Mouse (Mus musculus) forebrain, embryonic 10.5 days (tissue): ENCODE data around the gene Cox15. TPM values are rescaled to one million over a fixed set of nuclear protein-coding genes. Genes with fewer than 3 reads are reported as not detected.

Experiments used
- DNase-seq: peaks from one replicate; pipeline ENCODE4 v3.0.0-alpha.2; 2017; ENCODE audit warnings: low spot score; ENCODE audit errors: extremely low spot score
- H3K27ac ChIP-seq: fragments of 300-500 bp; sonication (generic); 2 replicates; pipeline ENCODE4 v1.5.1; 2016; ENCODE audit warnings: mild to moderate bottlenecking
- H3K27me3 ChIP-seq: fragments of 300-500 bp; sonication (generic); 2 replicates; pipeline ENCODE4 v1.6.1; 2016; ENCODE audit warnings: mild to moderate bottlenecking; ENCODE audit not compliant: poor library complexity, severe bottlenecking
- H3K36me3 ChIP-seq: fragments of 300-500 bp; sonication (generic); replicated peaks from 2 replicates; pipeline ENCODE4 v1.6.1; 2016; ENCODE audit warnings: mild to moderate bottlenecking, moderate library complexity
- H3K4me1 ChIP-seq: fragments of 300-500 bp; sonication (generic); 2 replicates; pipeline ENCODE4 v1.6.1; 2016
- H3K4me3 ChIP-seq: fragments of 300-500 bp; sonication (generic); 2 replicates; pipeline ENCODE4 v1.5.1; 2016; ENCODE audit warnings: mild to moderate bottlenecking, moderate library complexity
- H3K9me3 ChIP-seq: fragments of 300-500 bp; sonication (generic); 2 replicates; pipeline ENCODE4 v1.6.1; 2016; ENCODE audit warnings: mild to moderate bottlenecking, moderate library complexity
- WGBS: fragments of 180-500 bp; shearing (Covaris S2); methylation state at CpG from one replicate; pipeline ENCODE4 v1.1.7; 2016; 5-methylcytosine and 5-hydroxymethylcytosine counted together
- polyA plus RNA-seq: library from polyadenylated mRNA; unstranded; fragments of >200 nt; fragmentation: Nextera tagmentation; extraction: Ambion mirVana; gene quantifications from 2 replicates; pipeline ENCODE4 v1.2.1, GENCODE M21; 2016

Gene Cox15
- polyA plus RNA-seq, 1 experiment from 2014 or later, result 15.7 TPM

DNA sequence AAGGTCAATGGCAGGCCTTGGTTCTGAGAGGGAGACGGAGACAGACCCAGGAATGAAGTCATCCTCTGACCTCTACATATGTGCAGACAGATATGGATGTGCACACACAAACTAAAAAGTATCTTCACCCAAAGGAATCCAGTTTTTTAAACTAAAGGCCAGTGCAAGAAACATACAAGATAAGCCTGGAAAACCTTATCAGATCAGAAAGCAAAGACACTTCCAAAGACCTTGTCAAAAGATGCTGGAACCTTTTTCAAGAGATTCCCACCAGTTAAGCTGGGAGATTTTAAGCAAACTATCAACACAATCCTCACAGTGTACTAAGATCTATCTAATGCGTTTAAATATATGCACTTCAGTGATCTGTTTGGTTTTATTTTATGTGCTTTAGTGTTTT lies 2.8 kb downstream of the Cox15 start:
- 97% methylated on average over 2 of the region's 2 CpGs for WGBS
- no peak for DNase-seq
- no peaks in the 10 kb centered on the region for H3K27me3 ChIP-seq
- H3K4me3 ChIP-seq, result no peak overlapping the region
- peaks cover 62% of the 10 kb centered on the region for H3K36me3 ChIP-seq
- no peaks in the 10 kb centered on the region for H3K9me3 ChIP-seq
- H3K27ac ChIP-seq, result no peak overlapping the region
- H3K4me1 ChIP-seq, result peaks cover 17% of the 10 kb centered on the region

DNA sequence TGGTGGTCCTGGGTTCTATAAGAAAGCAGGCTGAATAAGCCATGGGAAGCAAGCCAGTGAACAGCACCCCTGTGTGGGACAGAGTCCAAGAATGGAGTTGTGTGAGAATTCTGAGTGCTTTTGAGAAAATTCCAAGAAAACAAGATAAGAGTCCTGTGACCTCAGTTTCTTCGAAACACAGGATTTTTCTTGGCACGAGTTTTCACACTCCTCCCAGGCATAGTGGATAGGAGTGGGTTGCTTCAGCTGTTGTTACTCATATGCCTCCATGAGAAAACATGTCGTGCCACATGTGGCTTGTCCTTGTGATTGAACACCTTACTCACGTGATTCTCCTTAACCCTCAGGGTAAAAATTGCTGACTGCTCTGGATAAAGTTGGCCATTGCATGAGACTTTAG lies 4.9 kb downstream of the Cox15 start:
- peaks cover 82% of the 10 kb centered on the region for H3K36me3 ChIP-seq
- 92% methylated on average over 4 of the region's 4 CpGs for WGBS
- H3K9me3 ChIP-seq, result no peaks in the 10 kb centered on the region
- no peaks in the 10 kb centered on the region for H3K27me3 ChIP-seq
- no peak for DNase-seq
- no peak overlapping the region for H3K4me3 ChIP-seq
- no peak overlapping the region for H3K27ac ChIP-seq
- peaks cover 9% of the 10 kb centered on the region for H3K4me1 ChIP-seq

DNA sequence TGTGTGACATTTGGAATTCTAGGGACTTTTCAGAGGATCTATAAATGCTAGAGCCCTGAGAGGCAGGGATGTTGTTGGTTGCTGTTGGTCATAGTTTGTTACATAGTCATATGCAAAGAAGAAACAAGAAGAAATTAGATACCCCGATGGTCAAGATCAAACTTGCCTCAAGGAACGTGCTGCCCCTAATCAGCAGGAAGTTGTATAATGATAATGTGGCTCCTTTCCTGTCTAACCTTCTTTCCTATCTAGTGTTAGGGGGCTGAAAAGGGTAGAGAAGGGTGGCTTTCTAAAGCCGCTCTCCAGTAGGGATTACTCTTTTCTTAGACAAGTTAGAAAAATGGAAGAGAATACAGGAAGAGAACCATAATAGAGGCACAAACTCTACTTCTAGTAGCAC lies 7.1 kb downstream of the Cox15 start:
- no peak for DNase-seq
- no peaks in the 10 kb centered on the region for H3K27me3 ChIP-seq
- WGBS, result 94% methylated on average over 3 of the region's 3 CpGs
- H3K36me3 ChIP-seq, result peaks cover 97% of the 10 kb centered on the region
- H3K4me1 ChIP-seq, result no peaks in the 10 kb centered on the region
- H3K27ac ChIP-seq, result no peak overlapping the region
- H3K9me3 ChIP-seq, result no peaks in the 10 kb centered on the region
- H3K4me3 ChIP-seq, result no peak overlapping the region

DNA sequence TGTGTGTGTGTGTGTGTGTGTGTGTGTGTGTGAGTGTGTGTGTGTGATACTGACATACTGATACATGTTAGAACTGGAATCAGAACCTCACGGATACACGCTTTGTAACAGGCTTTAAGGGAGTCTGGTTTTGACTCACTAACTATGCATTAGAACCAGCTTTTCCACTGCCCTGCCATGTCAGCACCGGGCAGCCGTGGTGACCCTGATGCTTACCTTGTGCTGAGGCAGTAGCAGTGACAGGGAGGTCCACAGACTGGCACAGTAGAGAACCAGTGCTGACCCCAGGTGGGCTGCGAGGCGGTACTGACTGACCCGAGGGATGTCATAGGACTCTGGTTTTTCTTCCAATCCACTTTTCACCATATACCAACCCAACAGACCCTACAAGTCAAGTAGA lies 9.4 kb downstream of the Cox15 start:
- 94% methylated on average over 7 of the region's 7 CpGs for WGBS
- no peak for DNase-seq
- Histone ChIP-seq H3K27me3 (no peaks in the 10 kb centered on the region), H3K4me3 (no peak overlapping the region), H3K27ac (no peak overlapping the region), H3K4me1 (no peaks in the 10 kb centered on the region), H3K36me3 (peaks cover 99% of the 10 kb centered on the region), H3K9me3 (no peaks in the 10 kb centered on the region)

DNA sequence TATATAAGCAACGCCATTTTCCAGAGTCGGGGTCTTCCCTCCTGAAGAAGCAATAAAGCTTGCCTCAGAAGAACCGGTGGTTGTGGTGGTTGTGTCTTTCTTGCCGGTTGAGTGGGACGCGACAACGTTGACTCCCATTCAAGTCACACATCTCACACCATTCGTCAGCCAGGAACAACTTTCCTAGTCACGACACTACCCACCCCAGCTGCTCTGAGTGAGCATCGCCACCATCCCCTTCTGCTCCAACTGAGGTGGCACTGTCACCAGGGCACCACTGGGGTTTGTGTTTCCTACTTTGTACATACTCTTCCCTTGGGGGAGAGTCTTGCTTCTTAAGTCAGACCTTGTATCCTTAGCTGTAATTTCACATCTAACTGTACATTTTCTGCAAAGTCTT lies 14.4 kb downstream of the Cox15 start:
- no peak overlapping the region for H3K4me3 ChIP-seq
- WGBS, result 94% methylated on average over 10 of the region's 10 CpGs
- peaks cover 95% of the 10 kb centered on the region for H3K36me3 ChIP-seq

DNA sequence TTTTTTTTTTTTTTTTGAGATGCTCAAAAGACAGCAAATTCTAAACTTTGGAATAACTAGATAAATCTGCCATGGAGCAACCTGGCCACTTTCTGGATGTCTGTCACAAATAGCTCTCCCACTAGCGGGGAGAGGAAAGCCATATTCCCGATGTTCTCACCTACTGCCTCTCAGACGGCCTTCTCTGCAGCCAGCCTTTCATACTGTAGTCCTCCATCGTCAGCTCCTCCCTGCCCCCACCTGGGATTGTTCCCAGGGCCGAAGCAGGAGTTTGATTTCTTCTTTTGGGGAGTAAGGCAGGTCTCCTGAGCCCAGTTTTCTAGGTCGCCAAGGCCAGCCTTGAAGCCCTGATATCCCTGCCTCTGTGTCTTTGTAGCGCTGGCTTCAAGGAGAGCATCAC lies 21.6 kb downstream of the Cox15 start:
- H3K4me1 ChIP-seq, result peaks cover 23% of the 10 kb centered on the region
- no peak for DNase-seq
- 72% methylated on average over 7 of the region's 7 CpGs for WGBS
- H3K36me3 ChIP-seq, result peaks cover 57% of the 10 kb centered on the region
- H3K4me3 ChIP-seq, result no peak overlapping the region
- H3K27me3 ChIP-seq, result no peaks in the 10 kb centered on the region
- H3K9me3 ChIP-seq, result no peaks in the 10 kb centered on the region
- H3K27ac ChIP-seq, result no peak overlapping the region

More for the DNA sequence above, 14.4 kb downstream of the Cox15 start:
- H3K9me3 ChIP-seq, result no peaks in the 10 kb centered on the region
- no peaks in the 10 kb centered on the region for H3K4me1 ChIP-seq
- H3K27ac ChIP-seq, result no peak overlapping the region
- H3K27me3 ChIP-seq, result no peaks in the 10 kb centered on the region
- no peak for DNase-seq

DNA sequence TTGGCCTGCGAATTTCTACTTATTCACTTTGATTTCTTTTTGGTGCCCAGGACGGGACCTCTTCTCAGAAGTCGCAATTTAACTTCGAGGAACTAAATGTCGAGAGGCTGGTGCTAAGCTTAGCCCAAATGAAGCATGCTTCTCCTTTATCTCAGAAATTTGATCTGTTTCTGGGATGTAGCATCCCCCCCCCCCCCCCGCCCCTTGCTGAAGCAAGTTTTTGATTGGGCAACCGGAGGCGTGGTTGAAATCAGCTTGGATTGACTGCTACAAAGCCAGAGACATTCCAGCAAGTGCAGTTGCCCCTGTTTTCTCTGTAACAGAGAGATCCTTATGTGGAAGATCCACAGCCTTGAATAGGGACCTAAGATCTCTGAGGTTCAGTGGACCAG lies 22.8 kb downstream of the Cox15 start:
- peak overlapping the region; percentile 43 for H3K4me3 ChIP-seq
- H3K4me1 ChIP-seq, result peaks cover 23% of the 10 kb centered on the region
- WGBS, result 28% methylated on average over 8 of the region's 8 CpGs
- peak overlapping the region; percentile 82 for H3K27ac ChIP-seq
- peaks cover 58% of the 10 kb centered on the region for H3K36me3 ChIP-seq
- H3K9me3 ChIP-seq, result no peaks in the 10 kb centered on the region
- H3K27me3 ChIP-seq, result no peaks in the 10 kb centered on the region
- peak; percentile 24 for DNase-seq

DNA sequence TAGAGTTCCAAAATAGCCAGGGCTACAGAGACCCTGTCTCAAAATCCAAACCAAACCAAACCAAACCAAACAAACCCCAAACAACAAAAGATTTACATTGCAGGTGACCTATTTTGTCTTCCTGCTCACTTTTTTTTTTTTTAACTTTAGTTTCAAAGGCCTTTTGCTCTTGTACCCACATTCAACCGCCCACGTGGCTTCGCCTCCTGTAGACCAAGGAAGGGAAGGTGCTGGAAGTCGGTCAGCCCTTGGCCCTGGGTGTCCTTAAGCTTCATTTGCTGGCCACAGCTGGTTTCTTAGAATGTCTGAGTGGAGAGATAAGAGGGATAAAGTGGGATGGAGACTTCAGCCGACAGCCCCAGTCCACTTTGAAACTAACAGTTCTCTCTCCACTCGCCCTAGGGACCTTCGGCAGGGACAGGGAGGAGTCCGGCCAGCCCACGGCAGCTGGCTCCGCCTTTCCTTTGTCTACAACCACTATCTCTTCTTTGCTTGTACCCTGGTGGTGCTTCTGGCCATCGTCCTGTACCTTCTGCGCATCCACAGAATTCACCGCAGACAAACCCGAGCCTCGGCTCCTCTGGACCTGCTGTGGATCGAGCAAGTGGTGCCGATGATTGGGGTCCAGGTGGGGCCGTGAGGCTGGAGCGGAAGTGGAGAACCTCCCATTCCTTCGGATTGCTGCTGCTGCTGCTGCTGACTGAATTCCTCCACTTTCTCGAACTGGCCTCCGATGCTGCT lies 23.3 kb downstream of the Cox15 start:
- Histone ChIP-seq H3K27ac (peak overlapping the region; percentile 82), H3K4me3 (peak overlapping the region; percentile 43), H3K27me3 (no peaks in the 10 kb centered on the region), H3K9me3 (no peaks in the 10 kb centered on the region), H3K4me1 (peaks cover 23% of the 10 kb centered on the region), H3K36me3 (peaks cover 59% of the 10 kb centered on the region)
- 41% methylated on average over 22 of the region's 22 CpGs for WGBS
- DNase-seq, result peak; percentile 26

DNA sequence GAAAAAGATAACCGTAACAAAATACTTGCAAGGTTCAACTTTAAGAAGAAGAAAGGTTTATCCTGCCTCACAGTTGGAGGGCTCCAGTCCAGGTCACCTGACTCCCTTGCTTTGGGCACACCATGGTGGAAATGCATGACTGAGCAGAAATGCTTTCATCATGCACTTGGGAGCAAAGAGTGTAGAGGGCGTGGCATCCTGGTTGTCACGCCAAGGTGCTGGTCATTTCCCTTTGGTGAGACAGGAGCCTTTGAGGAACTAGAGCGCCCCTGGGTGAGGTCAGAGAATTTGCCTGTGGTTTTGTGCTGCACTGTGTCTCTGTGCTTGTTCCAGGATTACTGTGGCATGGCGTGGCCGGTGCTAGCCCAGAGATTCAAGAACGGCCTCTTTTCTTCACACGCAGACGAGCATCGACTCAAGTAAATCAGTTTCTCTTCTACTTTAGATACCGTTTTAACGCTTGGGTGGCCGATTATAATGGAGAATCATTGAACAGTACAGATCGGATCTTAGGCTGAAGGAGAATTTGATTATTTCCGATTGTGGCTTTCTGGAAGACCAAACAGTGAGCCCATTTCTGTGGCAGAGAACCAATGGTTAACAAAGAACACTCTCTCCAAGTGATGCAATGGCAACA lies 26.2 kb downstream of the Cox15 start:
- Histone ChIP-seq H3K4me1 (peaks cover 30% of the 10 kb centered on the region), H3K27me3 (no peaks in the 10 kb centered on the region), H3K9me3 (no peaks in the 10 kb centered on the region), H3K36me3 (peaks cover 73% of the 10 kb centered on the region), H3K27ac (no peak overlapping the region), H3K4me3 (no peak overlapping the region)
- 81% methylated on average over 15 of the region's 15 CpGs for WGBS
- no peak for DNase-seq

DNA sequence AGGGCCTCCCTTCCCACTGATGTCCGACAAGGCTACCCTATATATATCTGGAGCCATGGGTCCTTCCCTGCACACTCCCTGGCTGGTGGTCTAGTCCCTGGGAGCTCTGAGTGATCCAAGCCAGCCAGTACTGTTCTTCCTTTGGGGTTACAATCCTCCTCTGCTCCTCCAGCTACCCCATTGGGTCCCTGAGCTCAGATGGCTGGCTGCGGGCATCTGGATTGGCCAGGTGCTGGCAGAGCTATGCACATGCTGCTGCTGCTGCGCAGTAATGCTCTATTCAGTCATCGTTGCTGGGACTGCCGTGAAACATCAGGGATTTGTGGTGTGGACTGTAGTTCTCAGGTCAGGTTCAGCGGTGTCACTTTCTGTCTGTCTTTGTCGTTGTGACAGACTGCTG lies 28.0 kb downstream of the Cox15 start:
- H3K27me3 ChIP-seq, result no peaks in the 10 kb centered on the region
- H3K27ac ChIP-seq, result no peak overlapping the region
- peaks cover 85% of the 10 kb centered on the region for H3K36me3 ChIP-seq
- DNase-seq, result no peak
- WGBS, result 84% methylated on average over 7 of the region's 7 CpGs
- H3K9me3 ChIP-seq, result no peaks in the 10 kb centered on the region
- peaks cover 23% of the 10 kb centered on the region for H3K4me1 ChIP-seq
- H3K4me3 ChIP-seq, result no peak overlapping the region

DNA sequence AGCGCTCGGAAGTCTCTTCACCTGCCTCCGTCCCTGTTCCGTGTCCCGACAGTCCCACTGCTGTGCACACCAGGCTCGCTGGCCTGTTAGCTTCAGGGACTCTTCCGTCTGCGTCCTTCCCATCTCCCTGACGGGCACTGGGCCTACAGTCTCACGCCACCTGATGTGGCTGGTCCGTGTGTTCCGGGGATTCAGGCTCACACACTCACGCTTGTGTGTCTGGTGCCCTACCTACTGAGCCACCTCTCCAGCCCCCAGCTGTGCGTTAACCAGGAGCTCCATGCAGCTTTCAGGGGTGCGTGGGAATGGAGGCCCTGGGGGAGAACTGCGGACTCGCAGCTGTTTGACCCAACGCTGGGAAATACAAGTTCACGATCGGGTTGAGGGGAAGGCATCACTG lies 28.6 kb downstream of the Cox15 start:
- H3K27me3 ChIP-seq, result no peaks in the 10 kb centered on the region
- WGBS, result 95% methylated on average over 20 of the region's 20 CpGs
- H3K27ac ChIP-seq, result no peak overlapping the region
- H3K4me1 ChIP-seq, result peaks cover 16% of the 10 kb centered on the region
- no peak for DNase-seq
- no peak overlapping the region for H3K4me3 ChIP-seq
- peaks cover 81% of the 10 kb centered on the region for H3K36me3 ChIP-seq
- no peaks in the 10 kb centered on the region for H3K9me3 ChIP-seq

DNA sequence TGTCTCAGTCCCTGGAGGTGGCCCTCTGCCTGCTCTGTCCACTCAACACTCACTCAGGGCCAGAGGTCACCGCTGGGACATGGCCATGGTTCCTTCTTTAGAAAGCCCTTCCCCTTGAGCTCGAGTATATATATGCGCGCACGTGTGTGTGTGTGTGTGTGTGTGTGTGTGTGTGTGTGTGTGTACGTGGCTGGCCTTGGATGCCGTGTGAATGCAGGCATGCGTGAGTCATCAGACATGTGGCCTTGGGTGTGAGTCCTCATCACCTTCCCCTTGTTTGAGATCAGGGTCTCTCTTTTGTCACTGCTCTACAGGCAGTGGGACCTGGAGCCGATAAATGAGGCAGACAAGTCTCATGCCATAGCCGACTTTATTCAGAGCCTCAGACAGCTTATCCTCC lies 29.3 kb downstream of the Cox15 start:
- no peaks in the 10 kb centered on the region for H3K27me3 ChIP-seq
- WGBS, result 89% methylated on average over 10 of the region's 10 CpGs
- H3K27ac ChIP-seq, result no peak overlapping the region
- no peak overlapping the region for H3K4me3 ChIP-seq
- H3K9me3 ChIP-seq, result no peaks in the 10 kb centered on the region
- peaks cover 77% of the 10 kb centered on the region for H3K36me3 ChIP-seq
- no peak for DNase-seq
- peaks cover 16% of the 10 kb centered on the region for H3K4me1 ChIP-seq

DNA sequence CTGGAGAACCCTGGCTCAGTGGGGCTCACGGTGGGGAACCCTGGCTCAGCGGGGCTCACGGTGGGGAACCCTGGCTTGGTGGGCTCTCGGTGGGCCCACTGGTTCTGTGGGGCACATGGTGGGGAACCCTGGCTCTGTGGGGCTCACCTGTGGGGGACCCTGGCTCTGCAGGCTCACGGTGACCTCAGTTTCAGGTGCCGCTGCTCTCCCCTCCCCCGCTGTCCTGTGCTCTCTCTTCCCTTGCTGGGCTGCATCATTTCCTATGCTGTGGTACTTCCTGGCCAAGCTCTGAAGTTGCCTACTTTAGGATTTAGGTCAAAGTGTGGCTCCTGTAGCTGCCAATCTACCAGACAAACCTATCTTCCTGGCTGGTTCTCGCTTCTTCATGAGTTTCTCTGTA lies 29.9 kb downstream of the Cox15 start:
- Histone ChIP-seq H3K4me1 (peaks cover 16% of the 10 kb centered on the region), H3K9me3 (no peaks in the 10 kb centered on the region), H3K36me3 (peaks cover 77% of the 10 kb centered on the region), H3K4me3 (no peak overlapping the region), H3K27ac (no peak overlapping the region), H3K27me3 (no peaks in the 10 kb centered on the region)
- WGBS, result 74% methylated on average over 8 of the region's 8 CpGs
- DNase-seq, result no peak
